Mouse (Mus musculus) liver, embryonic 14.5 days (tissue): ENCODE data around the gene Prim2.

Source experiments
- CTCF ChIP-seq: IDR thresholded peaks from 2 replicates; pipeline ENCODE4 v1.5.1; 2016; ENCODE audit warnings: antibody characterized with exemption, low read depth, control low read depth
- EP300 ChIP-seq: IDR thresholded peaks from 2 replicates; pipeline ENCODE4 v1.6.1; 2016; ENCODE audit warnings: antibody characterized with exemption, low read depth

DNA sequence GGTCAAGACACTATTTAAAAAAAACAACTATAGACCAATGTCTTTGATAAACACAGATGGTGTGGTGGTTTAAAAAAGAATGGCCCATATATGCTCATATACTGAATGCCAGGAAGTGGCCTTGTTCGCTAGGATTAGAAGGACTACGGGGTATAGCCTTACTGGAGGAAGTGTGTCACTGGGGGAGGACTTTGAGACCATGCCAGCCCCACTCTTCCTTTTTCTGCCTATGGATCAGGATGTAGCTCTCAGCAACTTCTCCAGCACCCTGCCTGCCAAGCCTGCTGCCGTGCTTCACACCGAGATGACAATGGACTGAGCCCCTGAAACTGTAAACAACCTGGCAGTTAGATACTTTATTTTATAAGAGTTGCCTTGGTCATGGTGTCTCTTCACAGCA lies 45.2 kb downstream of the Prim2 start:
- no peak for TF ChIP-seq CTCF
- TF ChIP-seq EP300 = no peak
